Mouse (Mus musculus) erythroblast, embryonic 14.5 days (primary cell): ENCODE data around the gene Cdon.

Experiments used
- GATA1 ChIP-seq: IDR thresholded peaks from 2 replicates; pipeline ENCODE4 v1.6.1; 2012; ENCODE audit warnings: low read length, inconsistent platforms, mixed read lengths
- TAL1 ChIP-seq: IDR thresholded peaks from 3 replicates; pipeline ENCODE4 v1.6.1; 2012; ENCODE audit warnings: low read length, inconsistent platforms, mixed read lengths

- no peak for TF ChIP-seq TAL1
- TF ChIP-seq GATA1 = no peak
Observed at GRCm38 (mm10) chr9:35488496-35488895, 67.6 kb downstream of the Cdon start.
